Mouse (Mus musculus) T-helper 1 cell (primary cell): ENCODE data around the gene Crybb1.

Experiments used
- in situ Hi-C: fragments of 300-600 bp; cut with MboI, MseI; formaldehyde crosslinking; loops from one replicate; pipeline ENCODE4 v1.15.1; 2025; ENCODE audit warnings: high pct_unique_total_duplicates

Crybb1 gene

DNA sequence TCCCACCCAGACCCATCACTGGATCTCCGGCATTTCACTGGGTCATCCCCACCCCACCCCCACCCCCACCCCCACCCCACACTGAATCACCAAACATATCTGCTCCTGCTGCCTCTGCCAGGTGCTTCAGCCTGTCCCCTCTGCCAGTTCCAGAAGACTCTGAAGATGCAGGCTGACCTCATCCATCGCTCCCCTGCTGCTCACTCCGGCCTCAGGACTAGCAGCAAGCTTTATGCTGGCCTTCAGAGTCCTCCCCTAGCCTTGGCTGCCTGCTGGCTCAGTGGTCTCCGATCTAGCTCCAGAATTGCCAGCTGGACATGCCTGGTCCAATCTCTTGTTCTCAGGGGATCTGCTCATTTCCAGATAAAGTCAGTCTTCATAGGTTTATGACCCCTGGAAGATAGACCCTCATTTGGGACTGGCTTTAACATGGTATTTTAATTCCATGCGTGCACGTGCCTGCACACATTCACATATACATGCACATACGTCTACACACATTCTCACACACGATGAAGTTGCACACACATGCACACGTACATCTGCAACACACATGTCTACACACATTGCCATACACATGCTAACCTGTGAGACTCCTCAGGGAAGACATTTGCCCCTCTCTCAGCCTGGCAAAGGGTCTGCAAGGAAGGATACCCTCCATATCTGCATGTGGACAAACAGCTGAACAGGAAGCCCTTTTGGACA is 17.6 kb upstream of the Crybb1 start:
- in situ Hi-C loops = no loop called here

DNA sequence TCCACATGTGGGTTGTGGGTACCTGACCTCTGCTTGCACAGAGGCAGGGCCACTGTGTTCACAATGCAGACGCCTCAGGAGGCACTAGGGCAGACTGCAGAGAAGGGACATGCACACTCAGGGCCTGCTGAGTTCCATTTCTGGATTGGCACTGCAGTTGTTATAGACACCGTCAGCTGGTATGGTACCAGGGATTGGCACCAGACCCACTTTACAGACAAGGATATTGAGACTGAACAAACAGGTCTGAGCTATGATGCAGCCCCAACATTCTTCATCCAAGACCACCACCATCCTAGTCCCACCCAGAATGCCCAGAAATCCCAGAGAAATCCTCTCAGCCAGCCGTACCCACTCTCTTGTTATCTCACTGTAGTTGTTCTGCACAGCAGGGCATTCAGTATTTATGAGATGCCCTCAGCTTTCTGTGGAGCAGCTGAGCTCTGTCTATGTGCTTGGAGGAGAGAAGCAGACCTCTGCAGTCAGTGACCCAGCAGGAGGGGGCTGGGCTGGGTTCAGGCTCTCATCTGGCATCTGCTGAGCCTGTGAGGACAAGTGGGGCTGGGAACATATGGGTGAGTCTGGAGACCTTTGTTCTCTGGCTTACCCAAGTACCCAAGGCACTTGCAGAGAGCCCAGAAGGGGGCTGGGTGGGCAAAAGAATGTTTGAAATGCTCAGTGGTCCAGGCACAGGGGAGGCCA is 16.7 kb upstream of the Crybb1 start:
- in situ Hi-C loops = no loop called here

DNA sequence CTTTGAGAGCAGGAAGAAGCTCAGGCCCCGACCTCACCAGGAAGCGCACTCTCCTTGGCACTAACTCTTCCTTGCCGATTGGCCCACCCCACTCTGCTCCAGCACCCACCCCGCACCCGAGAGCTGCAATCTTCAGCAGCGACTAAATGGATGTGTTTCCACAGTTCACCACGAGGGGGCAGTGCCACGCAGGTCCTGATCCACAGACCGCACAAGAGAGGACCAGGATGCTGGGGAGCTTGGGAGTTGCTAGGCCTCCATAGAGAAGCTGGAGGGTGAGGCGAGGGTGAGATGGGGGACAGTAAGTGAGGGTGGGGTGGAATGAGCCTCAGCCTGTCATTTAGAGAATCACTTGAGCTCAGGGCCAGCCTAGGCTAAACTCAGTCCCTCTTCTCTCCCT is 14.9 kb upstream of the Crybb1 start:
- in situ Hi-C loops = loop anchor here (5.0 kb wide), 1 partner anchor 97 kb away; no protein-coding TSS in a partner anchor

DNA sequence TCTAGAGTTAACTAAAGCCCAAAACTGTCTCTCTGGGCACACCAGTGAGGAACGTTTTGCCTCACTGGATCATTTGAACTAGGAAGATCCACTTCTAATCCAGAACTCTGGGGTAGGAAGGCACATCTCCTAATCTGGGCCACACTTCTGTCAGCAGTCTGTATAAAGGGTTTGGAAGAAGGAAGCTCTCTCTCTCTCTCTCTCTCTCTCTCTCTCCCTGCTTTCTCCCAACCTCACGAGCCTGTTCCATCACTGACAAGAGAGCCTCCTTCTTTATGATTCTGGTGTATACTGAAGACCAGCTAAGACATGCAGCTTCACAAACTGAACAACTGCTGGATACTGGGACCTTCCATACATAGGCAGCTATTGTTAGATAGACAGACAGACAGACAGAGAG is 13.8 kb upstream of the Crybb1 start:
- in situ Hi-C loops = loop anchor here (5.0 kb wide), 1 partner anchor 95 kb away; no protein-coding TSS in a partner anchor

DNA sequence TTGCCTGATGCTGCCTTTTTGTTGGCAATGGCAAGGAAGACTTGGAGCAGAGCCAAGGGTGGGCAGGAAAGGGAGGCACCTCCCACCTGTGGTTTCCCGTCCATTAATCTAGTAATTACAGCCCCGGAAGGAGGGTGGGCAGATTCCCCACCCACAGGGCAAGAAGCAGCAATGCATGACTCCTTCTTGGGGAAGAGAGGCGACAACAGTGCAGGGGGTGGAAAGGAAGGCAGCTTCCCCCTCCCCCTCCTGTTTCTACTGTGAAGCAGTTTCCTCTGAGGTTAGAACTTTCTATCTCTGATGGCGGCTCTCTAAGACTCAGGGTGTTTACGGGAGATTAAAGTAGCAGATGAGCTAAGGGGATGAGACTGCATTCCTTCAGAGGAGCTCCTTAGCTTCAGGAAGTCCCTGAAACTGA is 13.2 kb upstream of the Crybb1 start:
- in situ Hi-C loops = loop anchor here (5.0 kb wide), 1 partner anchor 95 kb away; no protein-coding TSS in a partner anchor

GRCm38 (mm10) chr5:112243041-112243440 is 12.6 kb upstream of the Crybb1 start:
- in situ Hi-C loops = loop anchor here (5.0 kb wide), 1 partner anchor 94 kb away; no protein-coding TSS in a partner anchor

GRCm38 (mm10) chr5:112243539-112244274 is 11.9 kb upstream of the Crybb1 start:
- in situ Hi-C loops = loop anchor here (5.0 kb wide), 1 partner anchor 94 kb away; no protein-coding TSS in a partner anchor

DNA sequence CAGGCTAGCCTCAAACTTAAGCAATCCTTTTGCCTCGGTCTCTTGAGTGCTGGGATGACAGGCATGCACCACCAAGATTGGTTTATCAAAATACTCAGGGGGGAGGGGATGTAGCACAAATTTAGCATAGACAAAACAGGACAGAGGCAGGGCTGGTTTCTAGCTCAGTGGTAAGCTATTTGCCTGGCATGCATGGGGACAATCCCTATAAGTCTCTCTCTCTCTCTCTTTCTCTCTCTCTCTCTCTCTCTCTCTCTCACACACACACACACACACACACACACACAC is 11.4 kb upstream of the Crybb1 start:
- in situ Hi-C loops = loop anchor here (5.0 kb wide), 1 partner anchor 93 kb away; no protein-coding TSS in a partner anchor

DNA sequence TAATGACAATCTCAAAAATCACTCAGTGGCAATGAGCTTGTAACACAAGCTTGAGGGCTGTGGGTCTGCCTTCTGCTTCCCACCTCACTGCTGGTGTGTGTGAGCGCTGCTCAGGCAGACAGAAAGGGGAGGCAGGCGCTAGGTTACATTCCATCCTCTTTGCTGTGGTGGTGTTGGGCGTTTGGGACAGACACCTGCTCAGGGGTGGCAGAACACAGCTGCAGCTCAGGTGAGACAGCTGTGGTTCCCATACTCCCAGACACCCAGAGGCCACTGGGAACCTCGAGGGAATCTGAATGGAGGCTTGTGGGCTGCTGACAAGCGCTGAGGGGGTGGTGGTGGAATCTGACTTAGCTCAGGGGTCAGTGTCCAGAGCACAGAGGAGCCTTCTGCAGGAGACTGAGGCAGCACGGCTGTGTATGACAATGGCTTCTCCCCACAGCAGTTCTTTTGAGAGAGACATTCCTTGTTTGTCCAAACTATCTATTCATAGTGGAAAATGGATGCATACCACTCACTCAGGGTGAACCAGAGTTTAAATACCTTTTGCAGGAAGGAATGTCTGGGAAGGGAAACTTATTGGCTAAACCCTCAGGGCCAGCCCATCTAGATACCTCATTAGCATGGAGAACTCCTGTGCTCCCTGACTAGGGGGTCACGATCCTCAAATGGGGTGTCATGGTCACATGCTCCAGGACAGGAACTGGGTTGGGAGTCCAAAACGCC is 10.6 kb upstream of the Crybb1 start:
- in situ Hi-C loops = loop anchor here (5.0 kb wide), 1 partner anchor 92 kb away; no protein-coding TSS in a partner anchor

GRCm38 (mm10) chr5:112247399-112247798 is 8.2 kb upstream of the Crybb1 start:
- in situ Hi-C loops = no loop called here

- in situ Hi-C loops = no loop called here
These were observed 6.5 kb upstream of the Crybb1 start for GRCm38 (mm10) chr5:112249106-112249505.

DNA sequence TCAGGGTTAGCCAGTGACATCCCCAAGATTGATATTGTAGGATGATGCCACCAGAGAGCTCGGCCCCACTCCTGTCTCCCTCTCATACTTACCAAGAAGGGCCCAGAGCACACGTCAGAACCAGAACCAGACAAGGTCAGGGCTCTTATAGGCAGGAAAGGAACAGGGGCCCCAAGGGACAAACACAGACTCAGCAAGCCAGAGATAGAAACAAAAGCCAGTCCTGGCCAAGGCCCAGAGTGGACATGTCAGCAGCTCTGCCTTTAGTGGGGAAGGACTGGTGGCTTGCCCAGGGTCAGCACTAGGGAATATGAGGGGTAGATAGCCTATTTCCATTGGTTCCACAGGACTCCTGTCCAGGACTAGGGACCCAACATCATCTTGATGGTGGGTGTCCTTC is 3.2 kb upstream of the Crybb1 start, which contains the start of gene Cryba4:
TSS of gene Cryba4 (minus strand) at position 119 of the 400 bp plus-strand sequence.
- in situ Hi-C loops = loop anchor here (25.0 kb wide), 1 partner anchor 1860 kb away; no protein-coding TSS in a partner anchor

- in situ Hi-C loops = loop anchor here (25.0 kb wide), 1 partner anchor 1859 kb away; no protein-coding TSS in a partner anchor
These were observed 2.4 kb upstream of the Crybb1 start for GRCm38 (mm10) chr5:112253169-112253568.

DNA sequence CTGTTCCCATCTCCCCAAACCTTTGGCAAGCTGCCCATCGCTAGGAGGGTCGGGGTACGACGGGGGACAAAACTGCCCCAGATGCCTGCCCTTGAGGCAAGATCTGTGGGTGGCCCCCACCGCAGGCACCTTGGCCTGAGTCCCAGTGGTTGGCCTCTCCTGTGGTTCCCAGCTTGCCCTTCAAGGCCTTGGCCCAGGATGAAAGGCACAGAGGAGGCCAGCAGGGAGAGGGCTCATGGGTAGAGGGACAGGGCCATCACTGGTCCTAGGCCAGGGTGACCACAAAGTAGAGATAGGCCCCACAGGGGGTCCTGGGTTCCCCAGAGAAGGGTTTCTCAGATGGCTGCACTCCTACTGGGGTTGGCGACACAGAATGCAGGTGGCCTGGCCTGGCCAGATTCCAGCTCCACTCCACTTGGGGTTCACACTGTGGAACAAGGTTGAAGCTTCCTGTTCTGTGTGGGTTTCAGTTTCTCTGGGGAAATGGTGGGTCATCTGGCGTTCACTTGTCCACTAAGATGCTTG is 1.3 kb upstream of the Crybb1 start:
- in situ Hi-C loops = loop anchor here (25.0 kb wide), 1 partner anchor 1858 kb away; no protein-coding TSS in a partner anchor

DNA sequence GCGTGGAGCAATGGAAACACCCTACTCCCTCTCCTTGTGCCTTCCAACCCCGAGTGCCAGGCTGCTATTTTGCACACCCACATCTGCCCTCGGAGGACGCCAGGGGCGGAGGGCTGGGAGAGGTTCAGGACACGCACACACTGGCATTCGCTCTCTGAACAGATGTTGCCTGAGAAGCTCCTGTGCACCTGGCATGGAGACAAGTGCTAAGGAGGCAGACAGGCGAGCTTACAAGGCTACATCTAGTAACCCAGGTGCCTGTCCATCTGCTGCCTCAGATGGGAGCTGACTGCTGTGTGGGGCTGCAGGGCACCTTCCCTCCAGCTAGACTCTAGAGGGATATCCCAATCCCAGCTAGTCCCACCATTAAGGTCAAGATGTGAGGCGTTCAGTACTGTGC is 842 bp downstream of the Crybb1 start:
- in situ Hi-C loops = loop anchor here (25.0 kb wide), 1 partner anchor 1856 kb away; no protein-coding TSS in a partner anchor

- in situ Hi-C loops = loop anchor here (25.0 kb wide), 1 partner anchor 1854 kb away; no protein-coding TSS in a partner anchor
These were observed 2.3 kb downstream of the Crybb1 start for GRCm38 (mm10) chr5:112257896-112258295.

DNA sequence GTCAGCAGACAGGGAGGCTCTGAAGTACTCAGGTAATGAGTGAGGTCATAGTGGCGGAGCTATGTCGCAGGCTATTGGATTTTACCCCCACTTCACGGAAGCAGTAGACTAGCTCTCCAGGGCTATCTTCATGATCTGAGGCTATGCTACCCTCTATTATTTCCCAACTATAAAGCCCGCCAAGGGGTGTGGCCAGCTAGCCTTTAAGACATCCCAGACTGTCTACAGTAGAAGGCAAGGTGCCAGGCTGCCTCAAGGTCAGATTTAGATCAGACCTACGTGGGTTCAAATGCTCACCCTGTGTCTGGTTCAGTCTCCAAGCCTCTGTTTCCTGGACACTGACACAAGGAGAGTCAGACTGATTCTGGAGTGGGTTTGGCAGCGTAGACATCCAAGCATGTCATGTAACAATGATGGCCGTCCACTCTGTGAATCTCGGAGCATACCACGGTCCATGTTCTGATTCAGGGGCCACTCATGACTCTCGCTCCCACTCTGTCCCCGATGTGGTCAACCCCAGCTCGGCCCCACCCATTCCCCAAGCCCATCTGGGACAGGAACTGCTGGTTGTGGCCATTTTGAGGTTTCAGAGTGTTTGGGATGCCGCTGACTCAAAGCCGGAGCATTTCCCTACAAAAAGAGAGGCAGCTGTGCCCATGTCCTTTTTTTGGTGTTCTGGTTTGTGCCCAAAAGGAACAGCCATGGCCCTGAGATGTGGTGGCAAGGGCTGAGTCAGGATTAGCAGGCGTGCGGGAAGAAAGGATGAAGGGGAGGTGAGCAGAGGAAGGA is 4.4 kb downstream of the Crybb1 start:
- in situ Hi-C loops = loop anchor here (25.0 kb wide), 1 partner anchor 1852 kb away; no protein-coding TSS in a partner anchor

DNA sequence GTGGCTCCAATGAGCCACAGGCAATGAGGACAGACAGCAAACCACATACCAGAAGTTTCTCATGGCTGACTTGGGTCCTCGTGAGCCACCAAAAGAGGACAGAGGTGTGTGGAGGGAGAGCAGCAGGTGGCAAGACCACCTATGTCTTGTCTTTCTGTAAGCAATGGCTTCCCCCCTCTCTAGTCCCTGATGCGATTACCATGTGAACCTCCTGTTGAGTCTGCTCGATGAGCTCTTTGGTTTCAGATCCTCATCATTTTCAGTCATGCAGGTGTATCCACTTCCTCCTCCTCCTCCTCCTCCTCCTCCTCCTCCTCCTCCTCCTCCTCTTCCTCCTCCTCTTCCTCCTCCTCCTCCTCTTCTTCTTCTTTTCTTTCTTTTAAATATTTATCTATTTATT is 5.2 kb downstream of the Crybb1 start:
- in situ Hi-C loops = loop anchor here (25.0 kb wide), 1 partner anchor 1851 kb away; no protein-coding TSS in a partner anchor

DNA sequence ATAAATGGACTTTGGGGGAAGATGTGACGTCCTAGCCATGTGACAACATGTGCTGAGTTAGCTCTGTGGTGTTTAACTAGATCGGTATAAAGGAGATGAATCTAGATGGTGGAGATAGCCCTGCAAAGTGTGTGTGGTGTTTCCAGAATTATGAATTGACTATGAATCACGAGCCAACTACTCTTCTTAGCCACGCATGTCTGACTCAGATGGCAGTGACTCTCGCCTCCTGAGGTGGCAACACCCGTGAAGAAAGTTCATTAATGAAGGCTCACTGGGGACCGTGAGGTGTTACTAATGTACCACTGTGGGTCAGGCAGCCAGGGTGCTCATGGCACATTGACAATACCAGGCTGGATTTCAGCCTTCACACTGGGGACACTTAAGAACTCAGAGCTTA is 8.5 kb downstream of the Crybb1 start:
- in situ Hi-C loops = loop anchor here (25.0 kb wide), 1 partner anchor 1848 kb away; no protein-coding TSS in a partner anchor

DNA sequence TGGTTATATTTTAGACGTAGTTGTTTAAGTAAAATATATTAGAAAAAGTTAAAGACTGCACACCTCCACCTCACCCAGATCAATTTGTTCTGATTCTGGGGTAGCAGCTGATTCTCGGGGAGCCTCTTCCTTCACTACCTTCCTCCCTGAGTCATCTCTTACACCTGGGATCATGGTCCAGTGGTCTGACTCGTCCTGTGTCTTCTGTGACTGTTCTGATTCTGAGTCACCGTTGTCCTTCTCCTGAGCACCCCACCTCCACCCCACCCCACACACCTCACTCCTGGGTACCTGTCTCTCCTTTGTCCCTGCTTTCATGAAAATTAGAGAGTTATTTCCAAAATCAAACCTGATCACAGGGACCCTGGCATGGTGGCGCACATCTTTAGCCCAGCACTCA is 9.5 kb downstream of the Crybb1 start:
- in situ Hi-C loops = loop anchor here (25.0 kb wide), 1 partner anchor 1847 kb away; no protein-coding TSS in a partner anchor
